Mouse (Mus musculus): ENCODE data around the gene Mbd6. TPM values are rescaled to one million over a fixed set of nuclear protein-coding genes. Genes with fewer than 3 reads are reported as not detected.

Mbd6 gene
- polyA plus RNA-seq, 1 experiment from 2014 or later: 14.8 TPM

DNA sequence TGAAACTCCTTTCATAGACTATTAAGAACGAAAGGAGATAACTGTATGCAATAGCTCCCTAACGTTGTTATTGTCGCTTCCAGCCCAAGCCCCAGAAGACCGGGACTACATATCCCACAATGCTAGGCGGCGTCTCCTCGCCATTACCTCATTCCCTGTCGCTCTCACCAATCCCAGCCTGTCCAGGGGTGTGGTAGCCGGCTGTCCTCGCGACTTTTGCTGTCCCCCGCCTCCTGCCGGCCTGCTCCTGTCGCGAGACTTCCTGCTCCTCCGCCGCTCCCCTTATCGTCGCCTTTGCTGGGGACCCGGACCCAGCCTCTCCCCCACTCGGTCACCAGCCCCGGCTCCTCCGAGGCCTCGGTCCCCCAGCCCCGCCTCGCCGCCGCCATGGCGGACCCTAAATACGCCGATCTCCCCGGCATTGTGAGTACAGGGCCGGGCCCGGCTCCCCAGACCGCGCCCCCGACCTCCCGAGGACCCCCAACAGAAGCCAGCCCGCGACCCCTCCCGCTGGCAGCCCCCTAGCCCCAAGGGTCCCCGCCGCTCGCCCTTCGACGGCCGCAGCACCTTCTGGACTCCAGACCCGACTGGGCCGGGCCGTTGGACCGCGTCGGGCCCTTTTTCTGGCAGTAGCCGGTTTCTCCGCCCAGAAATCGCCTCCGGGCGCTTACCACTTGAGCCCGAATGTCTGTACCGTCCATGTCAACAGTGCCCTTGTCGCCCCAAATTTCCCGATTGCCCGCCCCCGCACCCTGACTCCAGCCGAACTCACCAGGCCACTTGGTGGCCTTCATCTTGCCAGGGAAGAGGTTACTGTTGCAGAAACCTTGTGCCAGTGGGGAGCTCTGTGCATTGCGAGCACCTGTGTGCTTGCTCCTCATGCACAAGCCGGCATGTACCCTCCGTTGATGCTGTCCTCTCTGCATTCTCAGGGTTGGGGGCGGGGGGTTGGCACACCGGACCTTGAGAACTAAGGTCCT lies 22.4 kb downstream of the Mbd6 start, which contains the start of gene Dctn2:
TSS of gene Dctn2 (plus strand) at position 257 of the 980 bp plus-strand sequence.
- H3K27ac ChIP-seq (ENCODE audit: low read length): peak within 1 kb of the TSS; percentile 90
- peaks cover 10% of the 10 kb centered on the region; the same call in 1 of the 2 replicates for H3K4me1 ChIP-seq (ENCODE audit: insufficient read depth, low read length)
- H3K9me3 ChIP-seq (ENCODE audit: low read length): no peaks in the 10 kb centered on the region
- H3K4me3 ChIP-seq (ENCODE audit: low read length): peak within 1 kb of the TSS; percentile 97
- peaks cover 10% of the 10 kb centered on the region for H3K36me3 ChIP-seq (ENCODE audit: insufficient read depth, low read length)
- H3K27me3 ChIP-seq (ENCODE audit: insufficient read depth, low read length): peaks cover 32% of the 10 kb centered on the region
- under 1% methylated on average over 69 of the region's 70 CpGs for WGBS
- H3K9ac ChIP-seq (replicated peaks; ENCODE audit: low read length): peak within 1 kb of the TSS; percentile 99
- peak within 1 kb of the TSS; percentile 68 for H3K4me2 ChIP-seq (replicated peaks; ENCODE audit: low read depth, low read length)
- ATAC-seq (ENCODE audit: low FRiP score, low TSS enrichment): peak; percentile 99

DNA sequence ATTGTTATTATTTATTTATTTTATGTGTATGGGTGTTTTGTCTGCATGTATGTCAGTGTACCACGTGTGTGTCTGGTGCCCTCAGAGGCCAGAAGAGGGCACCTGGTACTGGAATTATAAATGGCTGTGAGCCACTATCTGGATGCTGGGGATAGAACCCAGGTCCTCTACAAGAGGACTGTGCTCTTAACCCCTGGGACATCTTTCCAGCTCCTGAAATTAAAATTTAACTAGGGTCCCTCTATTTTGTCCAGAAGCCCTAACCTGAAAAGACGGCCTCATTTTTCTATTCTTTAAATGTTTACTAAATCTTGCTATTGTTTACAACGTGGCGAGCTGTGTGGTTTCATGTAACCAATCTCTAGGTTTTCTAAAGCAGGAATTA lies 23.1 kb downstream of the Mbd6 start:
- Histone ChIP-seq H3K4me2 (replicated peaks; ENCODE audit: low read depth, low read length) (peak overlapping the region; percentile 41), H3K4me1 (ENCODE audit: insufficient read depth, low read length) (peaks cover 10% of the 10 kb centered on the region; the same call in 1 of the 2 replicates), H3K9ac (replicated peaks; ENCODE audit: low read length) (no peak overlapping the region), H3K27me3 (ENCODE audit: insufficient read depth, low read length) (peaks cover 34% of the 10 kb centered on the region), H3K9me3 (ENCODE audit: low read length) (no peaks in the 10 kb centered on the region), H3K27ac (ENCODE audit: low read length) (no peak overlapping the region), H3K36me3 (ENCODE audit: insufficient read depth, low read length) (peaks cover 9% of the 10 kb centered on the region), H3K4me3 (ENCODE audit: low read length) (peak overlapping the region; percentile 97)
- WGBS: 26% methylated on average over 4 of the region's 4 CpGs
- no peak; the same call in 1 of the 2 replicates for ATAC-seq (ENCODE audit: low FRiP score, low TSS enrichment)

DNA sequence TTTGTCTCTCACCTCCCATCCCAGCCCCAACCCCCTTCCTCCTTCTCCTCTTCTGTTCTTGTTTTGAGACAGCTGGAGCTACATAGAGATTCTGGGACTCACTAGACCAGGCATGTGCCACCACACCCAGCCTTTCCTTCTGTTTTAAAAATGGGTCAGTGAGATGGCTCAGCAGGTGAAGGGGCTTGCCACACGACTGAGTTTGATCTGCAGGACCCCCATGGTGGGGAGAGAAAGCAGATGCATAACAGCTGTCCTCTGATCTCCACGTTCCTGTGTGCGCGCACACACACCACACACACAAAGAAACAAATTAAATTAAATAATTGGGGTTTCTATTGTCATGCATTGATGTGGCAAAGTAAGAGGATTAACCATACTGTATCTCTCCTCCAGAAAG lies 23.8 kb downstream of the Mbd6 start:
- H3K9ac ChIP-seq (replicated peaks; ENCODE audit: low read length): no peak overlapping the region
- H3K27ac ChIP-seq (ENCODE audit: low read length): no peak overlapping the region
- H3K36me3 ChIP-seq (ENCODE audit: insufficient read depth, low read length): peaks cover 7% of the 10 kb centered on the region
- WGBS: 77% methylated on average over 4 of the region's 4 CpGs
- H3K9me3 ChIP-seq (ENCODE audit: low read length): no peaks in the 10 kb centered on the region
- H3K4me2 ChIP-seq (replicated peaks; ENCODE audit: low read depth, low read length): no peak overlapping the region
- H3K27me3 ChIP-seq (ENCODE audit: insufficient read depth, low read length): peaks cover 34% of the 10 kb centered on the region
- no peak overlapping the region for H3K4me3 ChIP-seq (ENCODE audit: low read length)
- H3K4me1 ChIP-seq (ENCODE audit: insufficient read depth, low read length): peaks cover 10% of the 10 kb centered on the region; the same call in 1 of the 2 replicates
- no peak for ATAC-seq (ENCODE audit: low FRiP score, low TSS enrichment)

DNA sequence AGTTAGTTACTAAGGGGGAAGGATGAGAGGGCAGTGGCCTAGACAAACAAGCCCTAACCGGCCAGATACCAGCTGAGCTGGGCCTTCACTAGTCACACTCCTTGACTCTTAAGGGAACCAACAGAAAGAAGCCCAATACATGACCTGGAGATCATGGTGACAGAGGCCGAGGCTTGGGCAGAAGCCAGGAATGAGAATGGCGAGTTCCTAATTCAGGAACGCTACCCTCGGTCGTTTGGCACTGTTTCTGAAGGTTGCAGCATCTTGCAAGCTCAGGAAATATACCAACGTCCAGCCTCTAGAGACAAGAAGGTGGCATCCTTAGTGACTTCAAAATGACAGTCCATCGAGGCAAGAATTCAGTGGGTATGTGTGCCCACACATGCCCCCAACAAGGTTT lies 24.5 kb downstream of the Mbd6 start:
- WGBS: 77% methylated on average over 8 of the region's 8 CpGs
- Histone ChIP-seq H3K4me3 (ENCODE audit: low read length) (no peak overlapping the region), H3K4me1 (ENCODE audit: insufficient read depth, low read length) (peaks cover 10% of the 10 kb centered on the region; the same call in 1 of the 2 replicates), H3K9ac (replicated peaks; ENCODE audit: low read length) (no peak overlapping the region), H3K27me3 (ENCODE audit: insufficient read depth, low read length) (peaks cover 34% of the 10 kb centered on the region), H3K36me3 (ENCODE audit: insufficient read depth, low read length) (peaks cover 7% of the 10 kb centered on the region), H3K27ac (ENCODE audit: low read length) (no peak overlapping the region), H3K9me3 (ENCODE audit: low read length) (no peaks in the 10 kb centered on the region), H3K4me2 (replicated peaks; ENCODE audit: low read depth, low read length) (no peak overlapping the region)
- no peak for ATAC-seq (ENCODE audit: low FRiP score, low TSS enrichment)

DNA sequence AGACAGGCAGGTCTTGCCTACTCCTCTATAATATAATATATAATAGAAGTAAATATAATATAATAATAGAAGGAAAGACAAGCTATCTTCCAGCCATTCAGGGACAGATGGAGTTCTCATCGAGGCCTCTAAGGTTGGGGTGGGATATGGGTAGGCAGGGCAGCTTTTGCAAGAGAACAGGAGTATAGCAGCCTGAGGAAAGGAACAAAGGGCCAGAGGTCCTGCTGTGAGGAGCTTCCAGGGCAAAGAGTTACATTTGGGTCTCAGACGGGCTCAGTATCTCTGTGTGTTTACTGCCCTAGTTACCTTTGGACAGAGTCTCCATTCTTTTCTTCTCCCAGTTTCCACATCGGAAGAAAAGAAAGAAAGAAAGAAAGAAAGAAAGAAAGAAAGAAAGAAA lies 25.2 kb downstream of the Mbd6 start:
- no peak for ATAC-seq (ENCODE audit: low FRiP score, low TSS enrichment)
- peaks cover 1% of the 10 kb centered on the region; the same call in 1 of the 2 replicates for H3K36me3 ChIP-seq (ENCODE audit: insufficient read depth, low read length)
- peaks cover 34% of the 10 kb centered on the region for H3K27me3 ChIP-seq (ENCODE audit: insufficient read depth, low read length)
- H3K27ac ChIP-seq (ENCODE audit: low read length): no peak overlapping the region
- H3K4me2 ChIP-seq (replicated peaks; ENCODE audit: low read depth, low read length): no peak overlapping the region
- H3K9ac ChIP-seq (replicated peaks; ENCODE audit: low read length): no peak overlapping the region
- 53% methylated on average over 3 of the region's 3 CpGs for WGBS
- no peak overlapping the region for H3K4me3 ChIP-seq (ENCODE audit: low read length)
- H3K9me3 ChIP-seq (ENCODE audit: low read length): no peaks in the 10 kb centered on the region
- peaks cover 10% of the 10 kb centered on the region; the same call in 1 of the 2 replicates for H3K4me1 ChIP-seq (ENCODE audit: insufficient read depth, low read length)

DNA sequence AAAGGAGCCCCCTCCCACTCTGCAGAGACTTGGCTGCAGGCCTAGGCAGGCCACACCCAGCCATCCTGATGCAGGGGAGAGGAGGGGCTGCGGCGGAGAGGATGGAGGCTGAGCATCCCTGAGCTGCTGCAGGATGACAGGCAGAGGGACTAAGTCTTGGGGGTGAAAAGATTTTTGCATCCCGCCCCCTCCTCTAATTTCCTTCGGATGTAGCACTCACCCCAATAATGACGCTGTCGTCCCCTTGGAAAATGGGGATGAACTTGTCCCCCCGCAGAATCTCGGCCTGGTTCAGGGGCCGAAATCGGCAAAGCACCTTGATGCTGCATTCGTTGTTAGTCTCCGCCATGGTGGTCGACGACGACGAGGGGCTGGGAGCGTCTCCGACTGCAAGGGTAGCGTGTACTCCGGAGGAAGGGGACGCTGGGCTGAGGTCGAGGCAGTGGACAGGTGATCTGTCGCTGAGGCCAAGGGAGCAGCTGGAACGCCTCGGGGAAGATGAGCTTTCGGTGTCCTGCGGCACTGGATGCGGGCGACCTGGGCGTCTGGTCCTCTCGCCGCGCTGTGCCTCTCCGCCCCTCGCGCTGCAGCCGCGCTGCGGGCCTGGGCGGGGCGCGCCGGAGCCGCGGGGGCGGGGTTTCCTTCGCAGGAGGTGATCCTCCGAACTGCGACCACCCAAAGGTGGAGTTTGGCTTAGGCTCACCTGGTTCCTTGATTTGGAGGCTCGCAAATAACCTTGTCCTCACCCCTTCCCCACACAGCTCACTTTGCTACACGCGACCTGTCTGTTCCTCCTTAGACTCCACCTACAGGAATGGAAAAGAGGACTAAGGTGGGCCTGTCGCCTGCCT lies 26.0 kb downstream of the Mbd6 start, which contains the start of gene Kif5a:
TSS of gene Kif5a (minus strand) at position 801 of the 851 bp plus-strand sequence.
- H3K27ac ChIP-seq (ENCODE audit: low read length): no peak within 1 kb of the TSS
- H3K27me3 ChIP-seq (ENCODE audit: insufficient read depth, low read length): peaks cover 34% of the 10 kb centered on the region
- WGBS: 1% methylated on average over 53 of the region's 53 CpGs
- H3K9me3 ChIP-seq (ENCODE audit: low read length): no peaks in the 10 kb centered on the region
- no peaks in the 10 kb centered on the region for H3K36me3 ChIP-seq (ENCODE audit: insufficient read depth, low read length)
- peak within 1 kb of the TSS; percentile 46 for H3K4me3 ChIP-seq (ENCODE audit: low read length)
- no peak for ATAC-seq (ENCODE audit: low FRiP score, low TSS enrichment)
- peak within 1 kb of the TSS; percentile 38 for H3K9ac ChIP-seq (replicated peaks; ENCODE audit: low read length)
- H3K4me1 ChIP-seq (ENCODE audit: insufficient read depth, low read length): peaks cover 7% of the 10 kb centered on the region; the same call in 1 of the 2 replicates
- peak within 1 kb of the TSS; percentile 60 for H3K4me2 ChIP-seq (replicated peaks; ENCODE audit: low read depth, low read length)

DNA sequence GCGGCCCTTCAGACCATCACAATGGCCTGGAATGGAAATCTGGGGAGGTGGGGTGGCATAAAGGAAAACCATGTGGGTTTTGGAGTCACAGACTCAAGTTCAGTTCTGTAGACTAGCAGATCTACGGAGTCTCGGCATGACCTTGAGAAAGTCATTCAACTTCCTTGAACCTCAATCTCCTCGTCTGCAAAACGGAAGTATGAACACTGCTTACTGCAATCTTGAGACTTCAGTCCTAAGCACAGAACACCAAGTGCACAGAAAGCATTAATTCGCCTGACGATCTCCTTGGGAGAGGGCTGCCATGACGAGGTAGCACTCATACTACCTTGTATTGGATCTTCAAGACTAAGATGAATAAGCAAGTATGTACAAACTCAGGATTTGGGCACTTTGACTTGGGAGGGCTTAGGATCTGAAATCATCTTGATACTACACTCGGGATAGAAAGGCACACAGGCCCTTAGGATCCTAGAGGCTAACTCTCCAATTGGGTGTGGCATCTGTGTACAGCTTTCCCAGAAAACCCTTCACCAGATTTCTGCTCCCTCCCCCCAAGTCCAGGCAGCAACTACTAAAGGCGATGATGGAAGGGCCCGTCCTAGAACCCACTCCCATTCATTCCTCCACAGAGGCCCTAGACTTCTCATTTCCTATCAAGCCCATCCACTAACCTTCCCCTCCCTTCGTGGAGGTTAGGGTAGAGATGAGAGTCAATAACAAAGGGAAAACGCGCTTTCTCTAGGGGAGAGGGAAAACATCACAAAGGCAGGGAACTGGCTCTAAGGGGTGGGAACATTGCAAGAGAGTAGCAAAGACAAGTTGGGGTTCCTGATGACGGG lies 26.9 kb downstream of the Mbd6 start:
- H3K9me3 ChIP-seq (ENCODE audit: low read length): no peaks in the 10 kb centered on the region
- ATAC-seq (ENCODE audit: low FRiP score, low TSS enrichment): no peak
- H3K4me3 ChIP-seq (ENCODE audit: low read length): peak overlapping the region; percentile 46; the same call in 1 of the 2 replicates
- WGBS: 67% methylated on average over 15 of the region's 15 CpGs
- H3K9ac ChIP-seq (replicated peaks; ENCODE audit: low read length): no peak overlapping the region
- H3K27me3 ChIP-seq (ENCODE audit: insufficient read depth, low read length): peaks cover 34% of the 10 kb centered on the region
- peak overlapping the region; percentile 60 for H3K4me2 ChIP-seq (replicated peaks; ENCODE audit: low read depth, low read length)
- H3K27ac ChIP-seq (ENCODE audit: low read length): no peak overlapping the region
- H3K4me1 ChIP-seq (ENCODE audit: insufficient read depth, low read length): peaks cover under 1% of the 10 kb centered on the region; the same call in 1 of the 2 replicates
- no peaks in the 10 kb centered on the region for H3K36me3 ChIP-seq (ENCODE audit: insufficient read depth, low read length)

DNA sequence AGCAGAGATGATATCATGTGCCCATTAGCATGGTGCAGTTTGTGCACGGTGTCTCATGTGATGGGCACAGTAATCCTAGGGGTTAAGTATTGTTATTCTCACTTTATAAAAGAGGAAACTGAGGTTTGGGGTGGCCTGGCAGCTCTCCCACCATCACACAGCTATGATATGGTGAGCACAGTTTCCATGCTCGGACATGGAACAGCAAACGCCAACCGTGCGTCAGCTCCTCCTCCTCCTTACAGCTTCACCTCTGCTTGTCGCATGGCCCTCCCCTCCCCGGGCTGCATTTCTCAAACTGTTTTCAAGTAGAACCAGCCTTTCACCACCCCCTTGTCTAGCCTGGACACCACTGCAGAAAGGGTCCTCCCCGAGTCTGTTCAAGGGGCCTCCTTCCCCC lies 30.3 kb downstream of the Mbd6 start:
- 72% methylated on average over 8 of the region's 8 CpGs for WGBS
- Histone ChIP-seq H3K4me1 (ENCODE audit: insufficient read depth, low read length) (no peaks in the 10 kb centered on the region), H3K9me3 (ENCODE audit: low read length) (no peaks in the 10 kb centered on the region), H3K4me3 (ENCODE audit: low read length) (no peak overlapping the region), H3K9ac (replicated peaks; ENCODE audit: low read length) (no peak overlapping the region), H3K36me3 (ENCODE audit: insufficient read depth, low read length) (no peaks in the 10 kb centered on the region), H3K27me3 (ENCODE audit: insufficient read depth, low read length) (peaks cover 23% of the 10 kb centered on the region), H3K27ac (ENCODE audit: low read length) (no peak overlapping the region), H3K4me2 (replicated peaks; ENCODE audit: low read depth, low read length) (no peak overlapping the region)
- no peak for ATAC-seq (ENCODE audit: low FRiP score, low TSS enrichment)

DNA sequence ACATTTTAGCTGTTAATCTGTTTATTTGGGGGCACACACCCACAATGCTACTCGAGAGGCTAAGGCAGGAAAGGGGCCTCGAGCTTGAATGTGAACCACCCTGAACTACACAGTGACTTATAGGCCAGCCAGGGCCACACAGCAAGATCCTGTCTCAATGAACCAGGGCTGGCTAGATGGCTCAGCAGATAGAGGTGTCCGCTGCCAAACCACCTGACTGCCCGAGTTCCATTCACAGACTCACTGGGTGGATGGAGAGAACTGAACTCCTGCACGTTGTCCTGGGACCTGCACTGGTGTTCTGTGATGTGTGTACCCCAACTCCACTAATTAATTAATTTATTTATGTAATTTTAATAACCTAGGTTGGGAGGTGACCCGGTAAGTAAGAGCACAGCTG lies 31.0 kb downstream of the Mbd6 start:
- H3K4me2 ChIP-seq (replicated peaks; ENCODE audit: low read depth, low read length): no peak overlapping the region
- H3K27me3 ChIP-seq (ENCODE audit: insufficient read depth, low read length): peaks cover 16% of the 10 kb centered on the region
- ATAC-seq (ENCODE audit: low FRiP score, low TSS enrichment): no peak
- no peaks in the 10 kb centered on the region for H3K36me3 ChIP-seq (ENCODE audit: insufficient read depth, low read length)
- H3K27ac ChIP-seq (ENCODE audit: low read length): no peak overlapping the region
- no peak overlapping the region for H3K4me3 ChIP-seq (ENCODE audit: low read length)
- H3K9ac ChIP-seq (replicated peaks; ENCODE audit: low read length): no peak overlapping the region
- no peaks in the 10 kb centered on the region for H3K9me3 ChIP-seq (ENCODE audit: low read length)
- no peaks in the 10 kb centered on the region for H3K4me1 ChIP-seq (ENCODE audit: insufficient read depth, low read length)
- WGBS: 74% methylated on average over 6 of the region's 6 CpGs
